Mouse (Mus musculus) neural tube, embryonic 14.5 days (tissue): Measurements from ENCODE around the gene Pdlim4. TPM values are rescaled to one million over a fixed set of nuclear protein-coding genes. Genes with fewer than 3 reads are reported as not detected.

ENCODE experiments used
- ATAC-seq: fragments of 200-750 bp; cut with Nextera tagmentation; 2 replicates; pipeline ENCODE4 v1.8.0; 2017; ENCODE audit warnings: low read depth, mild to moderate bottlenecking, moderate TSS enrichment, moderate library complexity
- H3K27ac ChIP-seq: fragments of 300-500 bp; sonication (generic); 2 replicates; pipeline ENCODE4 v1.5.1; 2014; ENCODE audit warnings: low read depth, mild to moderate bottlenecking, control low read depth, low read length, moderate library complexity, mixed read lengths
- H3K27me3 ChIP-seq: fragments of 300-500 bp; sonication (generic); 2 replicates; pipeline ENCODE4 v1.6.1; 2014; ENCODE audit warnings: low read length; ENCODE audit not compliant: control insufficient read depth, insufficient read depth
- H3K36me3 ChIP-seq: fragments of 300-500 bp; sonication (generic); 2 replicates; pipeline ENCODE4 v1.6.1; 2014; ENCODE audit warnings: low read length, mixed read lengths; ENCODE audit not compliant: control insufficient read depth, insufficient read depth
- H3K4me1 ChIP-seq: fragments of 300-500 bp; sonication (generic); 2 replicates; pipeline ENCODE4 v1.6.1; 2014; ENCODE audit warnings: low read length; ENCODE audit not compliant: control insufficient read depth, insufficient read depth
- H3K4me2 ChIP-seq: fragments of 300-500 bp; sonication (generic); 2 replicates; pipeline ENCODE4 v1.6.1; 2014; ENCODE audit warnings: mild to moderate bottlenecking, low read depth, low read length, control low read depth
- H3K4me3 ChIP-seq: fragments of 300-500 bp; sonication (generic); 2 replicates; pipeline ENCODE4 v1.5.1; 2014; ENCODE audit warnings: low read depth, low read length, control low read depth, mixed read lengths
- H3K9ac ChIP-seq: fragments of 300-500 bp; sonication (generic); replicated peaks from 2 replicates; pipeline ENCODE4 v1.6.1; 2014; ENCODE audit warnings: low read depth, mild to moderate bottlenecking, control low read depth, low read length, mixed read lengths
- H3K9me3 ChIP-seq: fragments of 300-500 bp; sonication (generic); 2 replicates; pipeline ENCODE4 v1.6.1; 2016; ENCODE audit warnings: low read length; ENCODE audit not compliant: control insufficient read depth
- WGBS: fragments of 180-500 bp; shearing (Covaris S2); extraction: QIAGEN DNeasy Blood & Tissue Kit; methylation state at CpG from one replicate; pipeline ENCODE4 v1.1.7; 2014; 5-methylcytosine and 5-hydroxymethylcytosine counted together
- polyA plus RNA-seq: library from polyadenylated mRNA; unstranded; fragments of >200 nt; fragmentation: Nextera tagmentation; extraction: Ambion mirVana; gene quantifications from 2 replicates; pipeline ENCODE4 v1.2.1, GENCODE M21; 2014

Pdlim4 gene
- polyA plus RNA-seq, 1 experiment from 2014 or later, result 33.1 TPM

- H3K9ac ChIP-seq, result no peak overlapping the region
- ATAC-seq, result no peak
- no peaks in the 10 kb centered on the region for H3K4me1 ChIP-seq
- H3K27ac ChIP-seq, result no peak overlapping the region
- no peaks in the 10 kb centered on the region for H3K9me3 ChIP-seq
- no peaks in the 10 kb centered on the region for H3K36me3 ChIP-seq
- H3K27me3 ChIP-seq, result no peaks in the 10 kb centered on the region
- H3K4me3 ChIP-seq, result no peak overlapping the region
- 60% methylated on average over 5 of the region's 5 CpGs for whole genome bisulfite sequencing
- H3K4me2 ChIP-seq, result no peak overlapping the region
Observed at GRCm38 (mm10) chr11:54085816-54086215, 17.0 kb upstream of the Pdlim4 start.

- no peaks in the 10 kb centered on the region for H3K4me1 ChIP-seq
- H3K27me3 ChIP-seq, result no peaks in the 10 kb centered on the region
- H3K4me3 ChIP-seq, result no peak overlapping the region
- H3K4me2 ChIP-seq, result no peak overlapping the region
- ATAC-seq, result no peak
- WGBS, result 100% methylated on average over 1 of the region's 1 CpGs
- no peak overlapping the region for H3K9ac ChIP-seq
- no peak overlapping the region for H3K27ac ChIP-seq
- no peaks in the 10 kb centered on the region for H3K9me3 ChIP-seq
- H3K36me3 ChIP-seq, result no peaks in the 10 kb centered on the region
Observed at GRCm38 (mm10) chr11:54084976-54085375, 16.2 kb upstream of the Pdlim4 start.

GRCm38 (mm10) chr11:54082725-54083124 is 13.9 kb upstream of the Pdlim4 start:
- Histone ChIP-seq H3K36me3 (no peaks in the 10 kb centered on the region), H3K4me2 (no peak overlapping the region), H3K9me3 (no peaks in the 10 kb centered on the region), H3K4me1 (no peaks in the 10 kb centered on the region), H3K27me3 (no peaks in the 10 kb centered on the region), H3K4me3 (no peak overlapping the region), H3K9ac (no peak overlapping the region), H3K27ac (no peak overlapping the region)
- ATAC-seq, result no peak
- WGBS, result 94% methylated on average over 5 of the region's 5 CpGs

- Histone ChIP-seq H3K9ac (no peak overlapping the region), H3K4me1 (no peaks in the 10 kb centered on the region), H3K36me3 (no peaks in the 10 kb centered on the region), H3K27me3 (no peaks in the 10 kb centered on the region), H3K4me3 (no peak overlapping the region), H3K4me2 (no peak overlapping the region), H3K27ac (no peak overlapping the region), H3K9me3 (no peaks in the 10 kb centered on the region)
- ATAC-seq, result no peak
- WGBS, result 46% methylated on average over 7 of the region's 7 CpGs
Observed at GRCm38 (mm10) chr11:54080435-54080834, 11.6 kb upstream of the Pdlim4 start.

- no peaks in the 10 kb centered on the region for H3K4me1 ChIP-seq
- WGBS, result 50% methylated on average over 1 of the region's 1 CpGs
- no peaks in the 10 kb centered on the region for H3K9me3 ChIP-seq
- no peak for ATAC-seq
- H3K27ac ChIP-seq, result no peak overlapping the region
- no peaks in the 10 kb centered on the region for H3K36me3 ChIP-seq
- no peak overlapping the region for H3K4me2 ChIP-seq
- H3K27me3 ChIP-seq, result no peaks in the 10 kb centered on the region
- H3K9ac ChIP-seq, result no peak overlapping the region
- no peak overlapping the region for H3K4me3 ChIP-seq
Observed at GRCm38 (mm10) chr11:54076101-54076500, 7.3 kb upstream of the Pdlim4 start.

- Histone ChIP-seq H3K36me3 (no peaks in the 10 kb centered on the region), H3K27ac (no peak overlapping the region), H3K27me3 (no peaks in the 10 kb centered on the region), H3K4me1 (no peaks in the 10 kb centered on the region), H3K9me3 (no peaks in the 10 kb centered on the region), H3K4me2 (no peak overlapping the region), H3K4me3 (no peak overlapping the region), H3K9ac (no peak overlapping the region)
- WGBS, result 76% methylated on average over 6 of the region's 6 CpGs
- ATAC-seq, result no peak
Observed at GRCm38 (mm10) chr11:54075353-54075752, 6.5 kb upstream of the Pdlim4 start.

- no peak overlapping the region for H3K4me3 ChIP-seq
- no peaks in the 10 kb centered on the region for H3K36me3 ChIP-seq
- 0 out of 2 replicates have a peak, but pooled peaks cover 5% of the 10 kb centered on the region for H3K4me1 ChIP-seq
- H3K27me3 ChIP-seq, result no peaks in the 10 kb centered on the region
- no peak overlapping the region for H3K4me2 ChIP-seq
- H3K9me3 ChIP-seq, result no peaks in the 10 kb centered on the region
- ATAC-seq, result no peak
- no peak overlapping the region for H3K27ac ChIP-seq
- no peak overlapping the region for H3K9ac ChIP-seq
- 39% methylated on average over 4 of the region's 4 CpGs for WGBS
Observed at GRCm38 (mm10) chr11:54073291-54073690, 4.5 kb upstream of the Pdlim4 start.

- Histone ChIP-seq H3K27ac (no peak overlapping the region), H3K4me1 (0 out of 2 replicates have a peak, but pooled peaks cover 5% of the 10 kb centered on the region), H3K27me3 (no peaks in the 10 kb centered on the region), H3K9me3 (no peaks in the 10 kb centered on the region), H3K36me3 (no peaks in the 10 kb centered on the region), H3K9ac (no peak overlapping the region), H3K4me2 (no peak overlapping the region), H3K4me3 (no peak overlapping the region)
- ATAC-seq, result no peak
- 89% methylated on average over 5 of the region's 5 CpGs for WGBS
Observed at GRCm38 (mm10) chr11:54071726-54072445, 3.1 kb upstream of the Pdlim4 start.

- 48% methylated on average over 4 of the region's 4 CpGs for WGBS
- no peaks in the 10 kb centered on the region for H3K27me3 ChIP-seq
- H3K9ac ChIP-seq, result no peak overlapping the region; the same call in 1 of the 2 replicates
- peak overlapping the region; percentile 51 for H3K4me3 ChIP-seq
- ATAC-seq, result no peak
- H3K4me1 ChIP-seq, result 0 out of 2 replicates have a peak, but pooled peaks cover 5% of the 10 kb centered on the region
- H3K36me3 ChIP-seq, result no peaks in the 10 kb centered on the region
- H3K4me2 ChIP-seq, result peak overlapping the region; percentile 83
- H3K9me3 ChIP-seq, result no peaks in the 10 kb centered on the region
- H3K27ac ChIP-seq, result no peak overlapping the region
Observed at GRCm38 (mm10) chr11:54067996-54068519, 756 bp downstream of the Pdlim4 start.
